Mouse (Mus musculus) intestine, embryonic 15.5 days (tissue): Measurements from ENCODE around the gene Hhatl. TPM values are rescaled to one million over a fixed set of nuclear protein-coding genes. Genes with fewer than 3 reads are reported as not detected.

Experiments used
- ATAC-seq: fragments of 200-750 bp; cut with Nextera tagmentation; 2 replicates; pipeline ENCODE4 v1.8.0; 2017; ENCODE audit warnings: moderate TSS enrichment, moderate library complexity
- H3K27ac ChIP-seq: fragments of 300-500 bp; sonication (generic); 2 replicates; pipeline ENCODE4 v1.5.1; 2015; ENCODE audit warnings: mild to moderate bottlenecking, inconsistent platforms
- H3K27me3 ChIP-seq: fragments of 300-500 bp; sonication (generic); replicated peaks from 2 replicates; pipeline ENCODE4 v1.6.1; 2015; ENCODE audit warnings: inconsistent platforms
- H3K36me3 ChIP-seq: fragments of 300-500 bp; sonication (generic); 2 replicates; pipeline ENCODE4 v1.6.1; 2015; ENCODE audit warnings: inconsistent platforms
- H3K4me1 ChIP-seq: fragments of 300-500 bp; sonication (generic); replicated peaks from 2 replicates; pipeline ENCODE4 v1.6.1; 2015; ENCODE audit warnings: inconsistent platforms
- H3K4me2 ChIP-seq: fragments of 300-500 bp; sonication (generic); replicated peaks from 2 replicates; pipeline ENCODE4 v1.6.1; 2015; ENCODE audit warnings: mild to moderate bottlenecking, inconsistent platforms
- H3K4me3 ChIP-seq: fragments of 300-500 bp; sonication (generic); replicated peaks from 2 replicates; pipeline ENCODE4 v1.5.1; 2015; ENCODE audit warnings: inconsistent platforms
- H3K9ac ChIP-seq: fragments of 300-500 bp; sonication (generic); 2 replicates; pipeline ENCODE4 v1.6.1; 2015; ENCODE audit warnings: inconsistent platforms
- H3K9me3 ChIP-seq: fragments of 300-500 bp; sonication (generic); 2 replicates; pipeline ENCODE4 v1.6.1; 2016; ENCODE audit warnings: inconsistent platforms
- WGBS: fragments of 180-500 bp; shearing (Covaris S2); methylation state at CpG from one replicate; pipeline ENCODE4 v1.1.7; 2015; 5-methylcytosine and 5-hydroxymethylcytosine counted together
- polyA plus RNA-seq: library from polyadenylated mRNA; unstranded; fragments of >200 nt; fragmentation: Nextera tagmentation; extraction: Ambion mirVana; gene quantifications from 2 replicates; pipeline ENCODE4 v1.2.1, GENCODE M21; 2015

Gene Hhatl
- polyA plus RNA-seq, 1 experiment from 2014 or later = 1.5 TPM

DNA sequence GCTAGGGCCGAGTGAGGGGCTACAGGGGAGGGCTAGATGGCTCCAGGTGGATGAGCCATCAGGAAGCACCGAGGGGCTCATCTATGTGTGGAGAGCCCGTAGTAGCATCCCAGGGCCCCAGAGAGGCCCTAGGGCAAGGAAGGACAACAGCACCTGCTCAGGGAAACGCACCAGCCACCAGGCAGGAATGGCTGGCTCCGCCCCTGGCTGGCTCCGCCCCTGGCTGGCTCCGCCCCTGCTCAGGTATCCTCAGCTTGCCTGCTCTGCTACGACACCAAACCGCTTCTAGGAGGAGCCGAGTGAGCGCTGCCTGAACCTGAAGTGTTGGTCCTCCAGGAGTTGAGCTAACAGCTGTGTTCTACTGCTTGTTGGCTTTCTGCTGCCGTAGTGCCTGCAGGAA lies 5.4 kb upstream of the Hhatl start:
- Histone ChIP-seq H3K9me3 (no peaks in the 10 kb centered on the region), H3K27ac (no peak overlapping the region), H3K9ac (no peak overlapping the region), H3K4me1 (peaks cover 17% of the 10 kb centered on the region; the same call in 1 of the 2 replicates), H3K4me3 (no peak overlapping the region), H3K4me2 (peak overlapping the region; percentile 44; the same call in 1 of the 2 replicates), H3K36me3 (no peaks in the 10 kb centered on the region), H3K27me3 (no peaks in the 10 kb centered on the region)
- 14% methylated on average over 12 of the region's 12 CpGs for WGBS
- peak; percentile 89 for ATAC-seq

- no peak overlapping the region for H3K27ac ChIP-seq
- H3K4me1 ChIP-seq = peaks cover 27% of the 10 kb centered on the region
- no peaks in the 10 kb centered on the region for H3K27me3 ChIP-seq
- H3K9ac ChIP-seq = no peak overlapping the region
- no peaks in the 10 kb centered on the region for H3K36me3 ChIP-seq
- no peak overlapping the region for H3K4me2 ChIP-seq
- H3K9me3 ChIP-seq = no peaks in the 10 kb centered on the region
- no peak overlapping the region for H3K4me3 ChIP-seq
- 32% methylated on average over 1 of the region's 1 CpGs for WGBS
- ATAC-seq = no peak
Observed at GRCm38 (mm10) chr9:121794972-121795539, 2.7 kb upstream of the Hhatl start.

DNA sequence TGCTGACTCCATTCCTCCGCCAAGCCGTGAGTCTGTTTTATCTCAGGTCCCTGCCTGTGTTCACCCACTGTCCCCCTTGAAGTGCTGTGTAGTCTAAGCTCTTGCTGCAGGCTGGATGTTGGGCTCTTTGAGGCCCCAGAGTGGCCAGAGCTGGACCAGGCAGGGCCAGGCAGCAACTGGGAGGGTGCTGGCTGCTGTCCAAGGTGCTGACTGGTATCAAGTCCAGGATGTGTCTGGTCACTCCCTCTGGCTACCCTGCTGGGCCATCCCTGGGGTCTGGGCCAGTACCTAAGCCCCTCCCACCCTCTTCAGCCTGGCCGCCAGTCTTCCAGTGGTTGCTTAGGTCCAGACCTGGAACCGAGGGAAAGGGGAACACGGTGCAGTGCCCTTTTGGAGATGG lies 1.1 kb downstream of the Hhatl start:
- Histone ChIP-seq H3K9me3 (no peaks in the 10 kb centered on the region), H3K27me3 (no peaks in the 10 kb centered on the region; the same call in 1 of the 2 replicates), H3K27ac (0 out of 2 replicates have a peak overlapping the region, but pooled peaks have one; percentile 3), H3K4me2 (peak overlapping the region; percentile 6; the same call in 1 of the 2 replicates), H3K9ac (no peak overlapping the region), H3K4me1 (peaks cover 15% of the 10 kb centered on the region), H3K4me3 (no peak overlapping the region), H3K36me3 (no peaks in the 10 kb centered on the region)
- WGBS = 9% methylated on average over 5 of the region's 5 CpGs
- ATAC-seq = peak; percentile 76

- Histone ChIP-seq H3K4me2 (no peak overlapping the region), H3K27ac (no peak overlapping the region), H3K4me1 (peaks cover 3% of the 10 kb centered on the region), H3K9me3 (no peaks in the 10 kb centered on the region), H3K9ac (no peak overlapping the region), H3K4me3 (no peak overlapping the region), H3K36me3 (no peaks in the 10 kb centered on the region), H3K27me3 (no peaks in the 10 kb centered on the region; the same call in 1 of the 2 replicates)
- WGBS = 70% methylated on average over 2 of the region's 2 CpGs
- no peak for ATAC-seq
Observed at GRCm38 (mm10) chr9:121786359-121786758, 5.9 kb downstream of the Hhatl start.

- Histone ChIP-seq H3K9ac (no peak overlapping the region), H3K36me3 (no peaks in the 10 kb centered on the region), H3K4me3 (no peak overlapping the region), H3K4me2 (no peak overlapping the region), H3K27me3 (peaks cover 7% of the 10 kb centered on the region), H3K4me1 (no peaks in the 10 kb centered on the region), H3K27ac (no peak overlapping the region), H3K9me3 (no peaks in the 10 kb centered on the region)
- ATAC-seq = no peak
- WGBS = 81% methylated on average over 8 of the region's 8 CpGs
Observed at GRCm38 (mm10) chr9:121785261-121785660, 7.0 kb downstream of the Hhatl start.

DNA sequence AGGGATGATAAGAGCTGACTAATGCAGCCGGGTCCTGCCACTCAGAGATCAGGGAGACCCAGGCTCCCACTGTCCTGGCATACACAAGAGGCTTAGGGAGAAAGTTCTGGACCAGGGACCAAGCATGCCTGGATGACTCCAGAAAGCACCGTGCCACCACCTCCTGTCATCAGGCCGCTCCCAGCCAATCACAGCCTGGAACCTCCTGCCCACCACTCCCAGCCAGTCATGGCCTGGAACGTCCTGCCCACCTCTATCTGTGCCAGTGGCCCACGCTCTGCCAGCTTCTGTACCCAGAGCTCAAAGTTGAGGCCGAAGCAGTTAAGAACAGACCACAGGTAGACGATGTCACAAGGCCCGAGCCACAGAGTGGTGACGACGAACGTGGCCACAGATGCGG lies 7.5 kb downstream of the Hhatl start:
- H3K9me3 ChIP-seq = no peaks in the 10 kb centered on the region
- no peaks in the 10 kb centered on the region for H3K36me3 ChIP-seq
- WGBS = 89% methylated on average over 12 of the region's 12 CpGs
- H3K9ac ChIP-seq = no peak overlapping the region
- no peak overlapping the region for H3K4me2 ChIP-seq
- H3K27ac ChIP-seq = no peak overlapping the region
- no peak overlapping the region for H3K4me3 ChIP-seq
- peaks cover 9% of the 10 kb centered on the region for H3K27me3 ChIP-seq
- ATAC-seq = no peak
- no peaks in the 10 kb centered on the region for H3K4me1 ChIP-seq

DNA sequence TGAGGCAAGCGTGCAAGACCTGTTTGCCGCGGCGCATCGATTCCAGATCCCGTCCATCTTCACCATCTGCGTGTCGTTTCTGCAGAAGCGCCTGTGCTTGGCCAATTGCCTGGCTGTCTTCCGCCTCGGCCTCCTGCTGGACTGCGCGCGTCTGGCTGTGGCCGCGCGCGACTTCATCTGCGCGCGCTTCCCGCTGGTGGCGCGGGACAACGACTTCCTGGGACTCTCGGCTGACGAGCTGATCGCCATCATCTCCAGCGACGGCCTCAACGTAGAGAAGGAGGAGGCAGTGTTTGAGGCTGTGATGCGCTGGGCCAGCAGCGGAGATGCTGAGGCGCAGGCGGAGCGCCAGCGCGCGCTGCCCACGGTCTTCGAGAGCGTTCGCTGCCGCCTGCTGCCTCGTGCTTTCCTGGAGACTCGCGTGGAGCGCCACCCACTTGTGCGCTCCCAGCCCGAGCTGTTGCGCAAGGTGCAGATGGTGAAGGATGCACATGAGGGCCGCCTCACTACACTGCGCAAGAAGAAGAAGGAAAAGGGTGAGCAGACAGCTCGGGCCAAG lies 14.2 kb downstream of the Hhatl start:
- Histone ChIP-seq H3K9ac (peak overlapping the region; percentile 20; the same call in 1 of the 2 replicates), H3K9me3 (no peaks in the 10 kb centered on the region), H3K4me3 (peak overlapping the region; percentile 35), H3K4me1 (peaks cover 12% of the 10 kb centered on the region), H3K27me3 (peaks cover 45% of the 10 kb centered on the region), H3K4me2 (peak overlapping the region; percentile 74), H3K27ac (no peak overlapping the region), H3K36me3 (no peaks in the 10 kb centered on the region)
- WGBS = 14% methylated on average over 54 of the region's 54 CpGs
- peak; percentile 41; the same call in 1 of the 2 replicates for ATAC-seq

DNA sequence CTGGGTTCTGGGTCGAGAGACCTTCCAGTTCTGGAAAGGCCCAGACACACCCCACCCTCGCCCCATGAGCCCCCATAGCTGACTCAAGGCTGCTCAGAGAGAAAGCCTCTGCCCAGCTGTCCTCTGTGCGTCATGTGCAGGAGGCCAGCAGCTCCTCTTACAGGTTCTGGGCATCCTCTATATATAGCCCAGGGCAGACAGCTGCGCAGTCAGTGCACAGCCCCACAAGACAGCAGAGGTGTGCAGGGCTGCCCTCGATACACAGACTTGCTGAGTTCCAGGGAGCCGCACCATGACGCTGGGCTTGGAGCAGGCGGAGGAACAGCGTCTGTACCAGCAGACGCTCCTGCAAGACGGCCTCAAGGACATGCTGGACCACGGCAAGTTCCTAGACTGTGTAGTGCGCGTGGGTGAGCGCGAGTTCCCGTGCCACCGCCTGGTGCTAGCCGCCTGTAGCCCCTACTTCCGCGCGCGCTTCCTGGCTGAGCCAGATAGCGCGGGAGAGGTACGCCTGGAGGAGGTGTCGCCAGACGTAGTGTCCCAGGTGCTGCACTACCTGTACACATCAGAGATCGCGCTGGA lies 14.7 kb downstream of the Hhatl start, which contains the start of gene Klhl40:
TSS of gene Klhl40 (plus strand) at position 124 of the 582 bp plus-strand sequence.
- Histone ChIP-seq H3K27me3 (peaks cover 45% of the 10 kb centered on the region), H3K9me3 (no peaks in the 10 kb centered on the region), H3K4me3 (peak within 1 kb of the TSS; percentile 35), H3K9ac (peak within 1 kb of the TSS; percentile 20; the same call in 1 of the 2 replicates), H3K4me2 (peak within 1 kb of the TSS; percentile 74), H3K36me3 (no peaks in the 10 kb centered on the region), H3K4me1 (peaks cover 12% of the 10 kb centered on the region), H3K27ac (no peak within 1 kb of the TSS)
- WGBS = 17% methylated on average over 30 of the region's 30 CpGs
- ATAC-seq = peak; percentile 63

- H3K9me3 ChIP-seq = no peaks in the 10 kb centered on the region
- no peak overlapping the region for H3K9ac ChIP-seq
- no peaks in the 10 kb centered on the region for H3K36me3 ChIP-seq
- H3K4me1 ChIP-seq = peaks cover 12% of the 10 kb centered on the region
- H3K4me3 ChIP-seq = no peak overlapping the region
- 80% methylated on average over 7 of the region's 7 CpGs for WGBS
- H3K4me2 ChIP-seq = no peak overlapping the region
- H3K27me3 ChIP-seq = peaks cover 45% of the 10 kb centered on the region
- no peak for ATAC-seq
- no peak overlapping the region for H3K27ac ChIP-seq
Observed at GRCm38 (mm10) chr9:121776511-121776910, 15.8 kb downstream of the Hhatl start.

GRCm38 (mm10) chr9:121775951-121776350 lies 16.4 kb downstream of the Hhatl start:
- H3K4me1 ChIP-seq = peaks cover 12% of the 10 kb centered on the region
- WGBS = 78% methylated on average over 10 of the region's 10 CpGs
- H3K27ac ChIP-seq = no peak overlapping the region
- no peaks in the 10 kb centered on the region for H3K36me3 ChIP-seq
- H3K9ac ChIP-seq = no peak overlapping the region
- ATAC-seq = no peak
- no peaks in the 10 kb centered on the region for H3K9me3 ChIP-seq
- H3K27me3 ChIP-seq = peaks cover 45% of the 10 kb centered on the region
- no peak overlapping the region for H3K4me2 ChIP-seq
- no peak overlapping the region for H3K4me3 ChIP-seq

DNA sequence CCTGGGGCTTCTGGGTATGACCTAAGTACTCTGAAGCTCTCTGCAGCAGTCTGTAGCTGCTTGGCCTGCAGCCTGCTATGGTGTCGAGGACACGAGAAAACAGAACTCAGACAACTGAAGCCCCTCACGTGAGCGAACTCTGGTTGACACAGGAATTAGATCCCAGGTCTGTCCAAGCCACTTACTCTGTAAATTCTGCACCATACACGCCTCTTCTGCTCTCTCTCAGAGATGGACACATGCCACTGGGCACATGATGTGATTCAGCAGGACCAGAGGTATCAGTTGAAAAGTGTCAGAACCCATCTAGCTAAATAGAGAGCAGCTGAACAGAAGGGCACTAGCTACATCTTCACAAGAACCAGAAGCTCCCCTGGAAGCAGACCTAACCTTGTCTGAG lies 19.9 kb downstream of the Hhatl start:
- 60% methylated on average over 5 of the region's 5 CpGs for WGBS
- peaks cover 6% of the 10 kb centered on the region; the same call in 1 of the 2 replicates for H3K36me3 ChIP-seq

DNA sequence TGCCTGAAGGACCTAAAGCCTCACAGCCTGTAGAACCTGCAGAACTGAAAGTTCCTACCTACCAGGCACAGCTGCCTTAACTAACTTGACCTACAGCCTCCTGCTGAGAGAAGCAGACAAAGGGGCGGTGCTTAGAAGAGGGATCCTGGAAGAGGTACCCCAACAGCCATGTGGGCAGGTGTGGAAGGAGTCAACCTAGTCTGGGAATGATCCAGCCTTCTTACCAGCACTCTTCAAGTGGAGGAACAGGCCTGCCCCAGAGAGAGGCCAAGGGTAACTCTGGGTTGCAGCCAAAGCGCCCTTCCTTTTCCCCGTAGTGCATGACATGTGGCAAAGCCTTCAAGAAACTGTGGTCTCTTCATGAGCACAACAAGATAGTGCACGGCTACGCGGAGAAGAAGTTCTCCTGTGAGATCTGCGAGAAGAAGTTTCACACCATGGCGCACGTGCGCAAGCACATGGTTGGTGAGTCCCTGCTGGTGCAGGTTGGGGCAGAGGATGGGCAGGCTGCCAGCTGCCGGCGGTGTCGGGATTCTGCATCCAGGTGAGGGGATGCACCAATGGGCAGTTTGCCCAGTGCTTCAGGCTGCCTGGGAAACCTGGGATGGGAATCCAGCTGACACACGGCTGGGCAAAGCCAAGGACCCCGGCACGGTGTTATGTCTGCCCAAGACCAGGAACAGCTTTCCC lies 27.0 kb downstream of the Hhatl start:
- ATAC-seq = no peak
- Histone ChIP-seq H3K4me2 (no peak overlapping the region), H3K27me3 (no peaks in the 10 kb centered on the region), H3K36me3 (peaks cover 22% of the 10 kb centered on the region), H3K9ac (no peak overlapping the region), H3K27ac (no peak overlapping the region), H3K9me3 (no peaks in the 10 kb centered on the region), H3K4me3 (no peak overlapping the region), H3K4me1 (peaks cover 18% of the 10 kb centered on the region)
- 86% methylated on average over 16 of the region's 16 CpGs for WGBS

More for the DNA sequence above, 19.9 kb downstream of the Hhatl start:
- H3K9me3 ChIP-seq = no peaks in the 10 kb centered on the region
- H3K9ac ChIP-seq = no peak overlapping the region
- no peak overlapping the region for H3K4me3 ChIP-seq
- peaks cover 1% of the 10 kb centered on the region; the same call in 1 of the 2 replicates for H3K4me1 ChIP-seq
- peaks cover 19% of the 10 kb centered on the region for H3K27me3 ChIP-seq
- no peak overlapping the region for H3K27ac ChIP-seq
- no peak for ATAC-seq
- no peak overlapping the region for H3K4me2 ChIP-seq
